Mouse (Mus musculus) CH12.LX (cell line): ENCODE measurements around the gene Tmem106c. TPM values are rescaled to one million over a fixed set of nuclear protein-coding genes. Genes with fewer than 3 reads are reported as not detected.

ENCODE experiments used
- DNase-seq: peaks from one replicate; pipeline ENCODE4 v3.0.0-alpha.2; 2013; ENCODE audit errors: extremely low read depth
- H3K27ac ChIP-seq: 2 replicates; pipeline ENCODE4 v1.5.1; 2012; ENCODE audit warnings: low read depth, mild to moderate bottlenecking, control low read depth, moderate library complexity; ENCODE audit not compliant: insufficient read depth
- H3K27me3 ChIP-seq: replicated peaks from 2 replicates; pipeline ENCODE3; 2012; ENCODE audit warnings: inconsistent platforms
- H3K36me3 ChIP-seq, 2 experiments: replicated peaks in 1 of 2; 2 replicates each; pipeline versions ENCODE3 to v1.6.1; 2012; ENCODE audit warnings: inconsistent platforms in 1 of 2, low read length in 1 of 2, mild to moderate bottlenecking in 1 of 2, mixed read lengths in 1 of 2, moderate library complexity in 1 of 2; ENCODE audit not compliant: control insufficient read depth in 1 of 2, insufficient read depth in 1 of 2
- H3K4me1 ChIP-seq, 2 experiments: 2 replicates each; pipeline ENCODE4 v1.6.1; 2012; ENCODE audit warnings: inconsistent platforms in 1 of 2, moderate library complexity in 1 of 2; ENCODE audit not compliant: insufficient read depth in 2 of 2, control insufficient read depth in 1 of 2
- H3K4me2 ChIP-seq: 2 replicates; pipeline ENCODE4 v1.6.1; 2012; ENCODE audit warnings: low read depth, mild to moderate bottlenecking, control low read depth; ENCODE audit not compliant: poor library complexity, insufficient read depth, severe bottlenecking
- H3K4me3 ChIP-seq, 3 experiments: fragments of 150-350 bp in 1 of 3; sonication (generic) in 1 of 3; replicated peaks in 1 of 3; 2 replicates each; pipeline versions ENCODE3 to v1.5.1; 2011 to 2012; ENCODE audit warnings: low read depth in 2 of 3, low read length in 2 of 3, mild to moderate bottlenecking in 2 of 3, moderate library complexity in 2 of 3, control low read depth in 1 of 3, improper control_type of control experiment in 1 of 3, inconsistent platforms in 1 of 3, mixed read lengths in 1 of 3; ENCODE audit not compliant: poor library complexity in 1 of 3
- H3K79me2 ChIP-seq: replicated peaks from 2 replicates; pipeline ENCODE4 v1.6.1; 2012; ENCODE audit warnings: mild to moderate bottlenecking, moderate library complexity; ENCODE audit not compliant: control insufficient read depth, poor library complexity, insufficient read depth, severe bottlenecking; ENCODE audit errors: extremely low read depth
- H3K9ac ChIP-seq: 2 replicates; pipeline ENCODE4 v1.6.1; 2012; ENCODE audit warnings: low read depth, mild to moderate bottlenecking, control low read depth, moderate library complexity; ENCODE audit not compliant: insufficient read depth
- H3K9me3 ChIP-seq: replicated peaks from 2 replicates; pipeline ENCODE3; 2012; ENCODE audit warnings: low read length, inconsistent platforms, mixed read lengths
- BHLHE40 ChIP-seq: IDR thresholded peaks from 2 replicates; pipeline ENCODE4 v1.6.1; 2011; ENCODE audit warnings: mild to moderate bottlenecking, low read depth, low read length, improper control_type of control experiment
- CHD2 ChIP-seq: IDR thresholded peaks from 2 replicates; pipeline ENCODE4 v1.6.1; 2011; ENCODE audit warnings: low read length, improper control_type of control experiment
- ELF1 ChIP-seq: IDR thresholded peaks from 2 replicates; pipeline ENCODE4 v1.6.1; 2014; ENCODE audit warnings: low read depth, mild to moderate bottlenecking, inconsistent platforms, low read length, improper control_type of control experiment
- HCFC1 ChIP-seq: IDR thresholded peaks from 2 replicates; pipeline ENCODE4 v1.6.1; 2012; ENCODE audit warnings: low read depth, mild to moderate bottlenecking, inconsistent platforms, low read length, improper control_type of control experiment
- JUN ChIP-seq: IDR thresholded peaks from 2 replicates; pipeline ENCODE4 v1.6.1; 2011; ENCODE audit warnings: low read depth, mild to moderate bottlenecking, low read length, improper control_type of control experiment, moderate library complexity; ENCODE audit not compliant: insufficient read depth
- JUND ChIP-seq: conservative IDR thresholded peaks from 2 replicates; pipeline ENCODE4 v1.6.1; 2011; ENCODE audit warnings: low read depth, low read length, improper control_type of control experiment
- KAT2A ChIP-seq: IDR thresholded peaks from 2 replicates; pipeline ENCODE4 v1.6.1; 2012; ENCODE audit warnings: low read length, improper control_type of control experiment, inconsistent platforms; ENCODE audit not compliant: insufficient replicate concordance
- MAFK ChIP-seq: IDR thresholded peaks from 2 replicates; pipeline ENCODE4 v1.6.1; 2011; ENCODE audit warnings: low read length, improper control_type of control experiment; ENCODE audit not compliant: insufficient replicate concordance
- MEF2A ChIP-seq: IDR thresholded peaks from 2 replicates; pipeline ENCODE4 v1.6.1; 2014; ENCODE audit warnings: low read depth, mild to moderate bottlenecking, inconsistent platforms, low read length, improper control_type of control experiment, borderline replicate concordance
- MXI1 ChIP-seq: IDR thresholded peaks from 2 replicates; pipeline ENCODE4 v1.6.1; 2011; ENCODE audit warnings: mild to moderate bottlenecking, low read depth, low read length, improper control_type of control experiment
- MYC ChIP-seq: IDR thresholded peaks from 2 replicates; pipeline ENCODE4 v1.6.1; 2011; ENCODE audit warnings: low read depth, mild to moderate bottlenecking, improper control_type of control experiment, low read length
- NELFE ChIP-seq: IDR thresholded peaks from 2 replicates; pipeline ENCODE4 v1.6.1; 2011; ENCODE audit warnings: low read depth, low read length, improper control_type of control experiment
- PAX5 ChIP-seq: IDR thresholded peaks from 2 replicates; pipeline ENCODE4 v1.6.1; 2012; ENCODE audit warnings: low read length, inconsistent platforms, mixed read lengths
- POLR2A ChIP-seq: IDR thresholded peaks from 2 replicates; pipeline ENCODE4 v1.6.1; 2011; ENCODE audit warnings: low read depth, mild to moderate bottlenecking, improper control_type of control experiment, low read length
- RAD21 ChIP-seq: IDR thresholded peaks from 2 replicates; pipeline ENCODE4 v1.6.1; 2011; ENCODE audit warnings: low read depth, mild to moderate bottlenecking, low read length, improper control_type of control experiment, moderate library complexity
- SIN3A ChIP-seq: IDR thresholded peaks from 2 replicates; pipeline ENCODE4 v1.6.1; 2012; ENCODE audit warnings: low read length, improper control_type of control experiment, inconsistent platforms
- TBP ChIP-seq: conservative IDR thresholded peaks from 2 replicates; pipeline ENCODE4 v1.6.1; 2011; ENCODE audit warnings: low read depth, low read length, improper control_type of control experiment
- TCF12 ChIP-seq: IDR thresholded peaks from 2 replicates; pipeline ENCODE4 v1.6.1; 2014; ENCODE audit warnings: low read depth, mild to moderate bottlenecking, inconsistent platforms, low read length, improper control_type of control experiment
- UBTF ChIP-seq: IDR thresholded peaks from 2 replicates; pipeline ENCODE4 v1.6.1; 2012; ENCODE audit warnings: low read depth, mild to moderate bottlenecking, inconsistent platforms, low read length, improper control_type of control experiment, moderate library complexity
- USF2 ChIP-seq: conservative IDR thresholded peaks from 2 replicates; pipeline ENCODE4 v1.6.1; 2011; ENCODE audit warnings: low read depth, low read length, improper control_type of control experiment
- ZNF384 ChIP-seq: IDR thresholded peaks from 2 replicates; pipeline ENCODE4 v1.6.1; 2012; ENCODE audit warnings: low read depth, low read length, improper control_type of control experiment, inconsistent platforms
- dilution Hi-C: fragments of 300-500 bp; cut with MboI; formaldehyde crosslinking; loops from 2 replicates; pipeline ENCODE4 v1.14.3; 2020; ENCODE audit warnings: low sequenced_read_pairs; ENCODE audit not compliant: extremely low pct_unique_long_range_greater_than_20kb, extremely low pct_ligation_motif_present
- in situ Hi-C: fragments of 300-500 bp; cut with MboI; formaldehyde crosslinking; loops from 3 replicates; pipeline ENCODE4 v1.14.3; 2019; ENCODE audit warnings: low sequenced_read_pairs, low pct_ligation_motif_present, low pct_unique_long_range_greater_than_20kb, mixed read lengths
- polyA plus RNA-seq: library from polyadenylated mRNA; unstranded; fragments of >175 nt; gene quantifications from 2 replicates; pipeline ENCODE4 v1.2.1, GENCODE M21; 2012; ENCODE audit warnings: low read depth; ENCODE audit not compliant: insufficient read length
- total RNA-seq, 2 experiments: library from RNA; depleted of rRNA; stranded (reverse); fragments of 300-350 nt in 1 of 2; fragments of >200 nt in 1 of 2; gene quantifications; 2 replicates each; pipeline ENCODE4 v1.2.3; 2012 to 2014

Gene Tmem106c
- total and polyA plus RNA-seq, 3 experiments, result 18.5 to 25.7 (median 25.5) TPM

GRCm38 (mm10) chr15:98002991-98003821 lies 39.2 kb downstream of the Tmem106c start:
- Histone ChIP-seq H3K79me2 (no peaks in the 10 kb centered on the region), H3K9me3 (peaks cover 13% of the 10 kb centered on the region)
- in situ Hi-C loops, result no loop called here
- TF ChIP-seq MYC (no peak), CHD2 (no peak), USF2 (no peak), JUND (no peak), ELF1 (no peak), ZNF384 (no peak), SIN3A (no peak), KAT2A (no peak), HCFC1 (no peak), UBTF (no peak), MAFK (no peak), PAX5 (no peak), TBP (no peak), MXI1 (no peak), BHLHE40 (no peak), TCF12 (no peak)
- TF ChIP-seq, all 38 proteins: peak for 0
- Histone ChIP-seq H3K4me1 (peaks cover 0 to 4% of the 10 kb centered on the region in 2 experiments; a peak in 1 of 4 replicates), H3K36me3 (no peaks in the 10 kb centered on the region), H3K9ac (no peak overlapping the region), H3K4me2 (no peak overlapping the region), H3K27me3 (peaks cover 93% of the 10 kb centered on the region), H3K27ac (no peak overlapping the region), H3K4me3 (no peak overlapping the region)
- no peak for DNase-seq
- dilution Hi-C loops, result no loop called here

GRCm38 (mm10) chr15:98003822-98004739 lies 40.1 kb downstream of the Tmem106c start, which contains the start of gene Col2a1:
Gene Col2a1, minus strand, starts transcription at chr15:98004695.
- no peak within 1 kb of the TSS for H3K9ac ChIP-seq
- no peaks in the 10 kb centered on the region for H3K36me3 ChIP-seq
- peaks cover 13% of the 10 kb centered on the region for H3K9me3 ChIP-seq
- H3K27me3 ChIP-seq, result peaks cover 93% of the 10 kb centered on the region
- in situ Hi-C loops, result no loop called here
- no peak for TF ChIP-seq MEF2A
- TF ChIP-seq NELFE, result no peak
- no peak for TF ChIP-seq POLR2A
- TF ChIP-seq JUN, result no peak
- no peak for TF ChIP-seq PAX5
- TF ChIP-seq RAD21, result no peak
- TF ChIP-seq ZNF384, result no peak
- TF ChIP-seq, all 38 proteins: peak for 0
- no peak within 1 kb of the TSS for H3K27ac ChIP-seq
- peaks cover 0 to 4% of the 10 kb centered on the region in 2 experiments; a peak in 1 of 4 replicates for H3K4me1 ChIP-seq
- H3K79me2 ChIP-seq, result no peaks in the 10 kb centered on the region
- no peak for DNase-seq
- dilution Hi-C loops, result no loop called here
- H3K4me3 ChIP-seq, result no peak within 1 kb of the TSS
- H3K4me2 ChIP-seq, result no peak within 1 kb of the TSS
